Mouse (Mus musculus) MEL (cell line): ENCODE data around the gene Gm13271.
"Not testable (repeated sequence)": the region's sequence is repeated elsewhere in the genome, so short reads cannot be mapped to it uniquely, and the experiment has no call there.

Experiments used
- CHD2 ChIP-seq: IDR thresholded peaks from 2 replicates; pipeline ENCODE4 v1.6.1; 2011; ENCODE audit warnings: low read length, improper control_type of control experiment
- CTCF ChIP-seq, 3 experiments: IDR thresholded peaks in 2 of 3; conservative IDR thresholded peaks in 1 of 3; 2 replicates each; pipeline ENCODE4 v1.5.1; 2011 to 2012; ENCODE audit warnings: low read length in 3 of 3, low read depth in 2 of 3, mild to moderate bottlenecking in 2 of 3, improper control_type of control experiment in 1 of 3, inconsistent platforms in 1 of 3, mixed read lengths in 1 of 3, moderate library complexity in 1 of 3; ENCODE audit not compliant: control insufficient read depth in 1 of 3, insufficient read depth in 1 of 3, poor library complexity in 1 of 3, severe bottlenecking in 1 of 3
- GATA1 ChIP-seq: IDR thresholded peaks from 2 replicates; pipeline ENCODE4 v1.6.1; 2011; ENCODE audit warnings: low read depth, low read length, improper control_type of control experiment
- JUND ChIP-seq: IDR thresholded peaks from 2 replicates; pipeline ENCODE4 v1.6.1; 2011; ENCODE audit warnings: low read depth, mild to moderate bottlenecking, improper control_type of control experiment, low read length
- NRF1 ChIP-seq: IDR thresholded peaks from 2 replicates; pipeline ENCODE4 v1.6.1; 2014; ENCODE audit warnings: low read depth, mild to moderate bottlenecking, inconsistent platforms, low read length, improper control_type of control experiment, moderate library complexity; ENCODE audit not compliant: poor library complexity, insufficient read depth, severe bottlenecking
- POLR2A ChIP-seq, 2 experiments: IDR thresholded peaks; 2 replicates each; pipeline ENCODE4 v1.6.1; 2011 to 2012; ENCODE audit warnings: low read length in 2 of 2, mild to moderate bottlenecking in 2 of 2, control low read depth in 1 of 2, improper control_type of control experiment in 1 of 2, low read depth in 1 of 2, moderate library complexity in 1 of 2; ENCODE audit not compliant: control insufficient read depth in 1 of 2, insufficient read depth in 1 of 2, poor library complexity in 1 of 2
- POLR2AphosphoS5 ChIP-seq: IDR thresholded peaks from 2 replicates; pipeline ENCODE4 v1.6.1; 2012; ENCODE audit warnings: low read depth, borderline replicate concordance, mild to moderate bottlenecking, inconsistent platforms, low read length, moderate library complexity, mixed read lengths
- SMC3 ChIP-seq: IDR thresholded peaks from 2 replicates; pipeline ENCODE4 v1.6.1; 2011; ENCODE audit warnings: low read depth, low read length, improper control_type of control experiment
- TCF12 ChIP-seq: IDR thresholded peaks from 2 replicates; pipeline ENCODE4 v1.6.1; 2014; ENCODE audit warnings: low read depth, mild to moderate bottlenecking, inconsistent platforms, low read length, improper control_type of control experiment, moderate library complexity
- ZC3H11A ChIP-seq: IDR thresholded peaks from 2 replicates; pipeline ENCODE4 v1.6.1; 2012; ENCODE audit warnings: low read depth, mild to moderate bottlenecking, inconsistent platforms, low read length, improper control_type of control experiment
- ZMIZ1 ChIP-seq: IDR thresholded peaks from 2 replicates; pipeline ENCODE4 v1.6.1; 2012; ENCODE audit warnings: low read depth, mild to moderate bottlenecking, inconsistent platforms, low read length, improper control_type of control experiment, moderate library complexity

DNA sequence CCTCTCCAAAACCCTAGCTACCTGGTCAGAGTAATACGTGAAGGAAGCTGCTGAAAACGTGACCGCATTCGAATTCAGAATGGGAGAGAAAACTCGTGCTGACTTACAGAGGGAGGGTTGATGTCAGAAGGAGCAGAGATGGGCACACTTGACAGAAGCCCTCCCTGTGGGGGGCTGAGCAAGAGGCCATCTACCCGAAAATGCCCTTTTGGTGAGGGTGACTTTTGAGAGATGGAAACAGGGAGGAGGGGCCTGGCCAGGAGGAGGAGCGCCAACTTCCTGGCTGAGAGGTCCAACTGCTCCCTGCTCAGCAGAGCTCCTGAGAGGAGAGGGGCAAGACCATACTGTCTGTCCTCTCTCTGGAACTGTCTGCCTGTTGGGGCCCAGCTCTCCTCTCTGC lies 27.2 kb downstream of the Gm13271 start, which contains the start of gene Ifnz:
- not testable (repeated sequence) for TF ChIP-seq POLR2AphosphoS5; CHD2; ZC3H11A; CTCF (IDR thresholded peaks at IDR 0.05 in 2 of 3, conservative IDR thresholded peaks at IDR 0.05 in 1 of 3; ENCODE audit: control insufficient read depth in 1 of 3, insufficient read depth in 1 of 3, low read depth in 2 of 3, low read length in 3 of 3, poor library complexity in 1 of 3, severe bottlenecking in 1 of 3); GATA1; POLR2A (IDR thresholded peaks at IDR 0.05; ENCODE audit: control insufficient read depth in 1 of 2, insufficient read depth in 1 of 2, low read depth in 1 of 2, low read length in 2 of 2, poor library complexity in 1 of 2); SMC3; TCF12; NRF1; JUND; ZMIZ1
